Mouse (Mus musculus) layer of hippocampus, adult 9-11 months (tissue): Measurements from ENCODE around the gene Kcnq2.

ENCODE experiments used
- DNase-seq: peaks from one replicate; pipeline ENCODE4 v3.0.0; 2022

Kcnq2 gene

DNA sequence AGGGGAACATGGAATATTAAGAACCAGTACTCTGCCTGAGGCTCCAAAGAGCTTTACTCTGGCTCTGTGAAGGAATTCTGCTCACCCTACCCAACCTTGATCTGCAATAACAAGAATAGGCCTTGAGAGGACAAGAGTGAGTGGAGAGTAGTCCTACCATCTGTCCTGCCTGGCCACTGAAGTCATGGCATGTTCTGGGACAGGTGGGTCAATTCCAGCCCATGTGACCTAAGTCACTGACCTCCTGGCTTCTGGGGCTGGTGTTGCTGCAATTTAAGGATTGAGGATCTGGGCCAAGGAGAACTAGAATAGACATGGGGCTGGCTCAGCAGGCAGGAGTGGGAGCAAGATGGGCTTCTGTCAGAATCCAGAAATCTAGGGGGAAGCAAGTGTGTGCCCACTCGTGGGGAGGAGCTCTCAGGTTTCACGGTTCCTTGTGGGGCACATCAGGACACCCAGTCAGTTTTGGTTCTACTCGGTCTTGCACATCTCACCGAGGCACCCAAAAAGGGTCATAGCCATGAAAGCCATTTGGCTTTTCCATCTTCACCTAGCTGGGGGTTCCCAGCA is 12.0 kb upstream of the Kcnq2 start:
- DNase-seq, result no peak

DNA sequence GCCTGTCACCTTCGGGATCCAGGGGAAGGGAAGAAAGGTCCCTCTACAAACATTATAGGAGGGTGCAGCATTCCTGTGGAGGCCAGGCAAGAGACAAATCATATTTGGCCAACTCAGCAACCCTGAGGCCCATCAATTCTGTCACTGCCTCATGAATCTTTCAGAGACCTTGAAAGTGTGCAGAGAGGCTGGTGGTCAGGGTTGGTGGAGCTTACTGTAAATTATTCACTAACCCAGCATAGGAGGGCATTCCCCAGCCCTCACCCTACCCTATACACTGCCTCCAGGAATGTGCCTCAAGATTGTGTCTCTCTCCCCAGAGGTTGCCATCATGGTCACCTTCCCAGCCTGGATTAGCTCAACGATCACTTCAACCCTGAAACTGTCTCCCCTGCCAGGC is 9.6 kb upstream of the Kcnq2 start:
- no peak for DNase-seq

DNA sequence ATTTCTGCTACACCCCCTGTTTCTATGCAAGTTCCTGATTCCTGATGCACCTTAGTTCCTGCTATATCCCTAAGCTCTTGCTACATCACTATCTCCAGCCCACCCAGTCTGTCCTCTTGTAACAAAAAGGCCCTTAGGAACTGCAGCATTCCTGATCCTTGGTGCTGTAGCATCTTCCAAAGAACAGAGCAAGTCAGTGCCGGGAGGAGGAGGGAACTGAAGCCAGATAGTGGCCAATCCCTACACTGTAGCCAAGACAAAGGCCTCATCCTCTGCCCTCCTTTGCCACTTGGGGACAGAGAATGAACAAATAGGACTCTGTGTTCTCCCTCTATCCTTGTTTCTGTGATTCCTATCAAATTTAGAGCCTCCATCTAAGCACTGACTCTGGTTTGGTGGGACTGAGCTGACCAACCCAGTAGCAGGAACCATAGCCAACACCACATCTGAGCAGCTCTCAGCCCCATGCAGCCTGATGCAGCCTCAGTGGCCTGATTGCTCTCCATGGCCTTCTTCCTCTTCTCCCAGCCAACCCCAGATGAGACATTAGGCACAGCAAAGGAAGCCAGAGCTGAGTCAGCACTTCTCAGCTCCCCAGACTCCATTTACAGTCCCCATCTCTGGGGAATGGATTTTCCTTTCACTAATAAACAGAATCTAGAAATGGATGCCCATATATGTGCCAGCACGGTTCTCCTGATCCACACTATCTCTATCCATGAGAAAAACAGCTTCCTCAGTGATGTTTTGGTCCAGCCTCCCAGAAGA is 8.6 kb upstream of the Kcnq2 start:
- no peak for DNase-seq

DNA sequence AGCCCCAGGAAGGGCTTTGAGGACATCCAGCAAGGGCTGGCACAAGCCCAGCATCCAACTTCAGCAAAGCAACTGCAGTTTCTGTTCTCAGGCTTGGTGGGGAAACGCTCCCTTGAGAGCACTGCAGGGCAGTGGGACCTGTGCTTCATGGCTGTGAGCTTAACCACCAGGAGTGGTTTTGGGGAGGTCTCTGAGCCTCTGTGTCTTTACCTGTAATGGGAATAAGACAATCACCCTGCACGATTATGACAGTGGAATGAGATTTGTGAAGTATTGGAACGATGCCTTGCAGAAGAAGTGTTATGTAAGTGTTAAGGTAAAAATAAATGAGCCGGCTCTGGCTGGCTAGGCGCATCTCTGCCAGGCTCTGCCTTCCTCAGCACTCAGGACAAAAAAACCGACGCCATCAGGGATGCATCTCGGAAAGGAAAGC is 7.6 kb upstream of the Kcnq2 start:
- no peak for DNase-seq

DNA sequence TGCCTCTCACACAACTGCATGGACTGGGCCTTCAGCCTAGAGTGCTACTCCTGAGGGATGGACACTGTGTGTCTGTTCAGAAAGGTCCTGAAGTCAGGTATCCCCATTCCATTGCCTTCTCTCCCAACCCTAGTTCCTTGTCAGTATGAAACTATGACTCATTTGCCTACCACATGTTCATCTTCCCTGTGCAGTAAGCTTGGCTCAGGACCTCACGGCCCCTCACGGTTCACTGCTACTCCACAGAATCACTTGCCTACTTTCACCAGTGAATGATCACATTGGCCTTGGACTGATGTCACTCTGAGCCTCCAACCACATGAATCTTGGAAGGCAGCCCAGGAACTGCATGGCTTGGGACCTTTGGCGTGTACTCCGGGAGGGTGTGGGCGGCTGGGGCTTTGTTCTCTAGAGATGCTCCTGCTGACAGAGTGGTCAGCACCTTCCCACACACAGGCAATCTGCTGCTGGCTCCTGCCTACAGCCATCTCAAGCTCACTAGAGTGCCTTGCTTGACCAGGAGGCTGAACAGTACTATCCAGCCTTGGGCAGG is 4.6 kb upstream of the Kcnq2 start:
- DNase-seq, result no peak

DNA sequence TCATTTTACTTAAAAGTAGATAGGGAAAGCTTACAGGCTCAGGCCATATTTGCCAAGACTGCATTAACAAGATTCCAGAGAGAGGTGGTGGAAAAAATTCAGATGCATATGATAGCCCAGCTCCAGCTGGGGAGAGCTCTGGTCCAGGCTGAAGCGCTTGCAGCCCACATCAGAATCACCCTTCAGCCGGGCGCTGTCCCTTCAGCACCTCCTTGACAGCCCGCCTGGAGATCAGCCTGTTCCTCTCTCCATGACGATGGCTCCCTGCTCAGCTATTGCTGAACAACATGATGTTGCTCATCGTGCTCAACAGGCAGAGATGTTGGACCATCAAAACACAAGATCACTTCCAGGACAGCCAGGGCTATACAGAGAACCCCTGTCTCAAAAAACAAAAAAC is 1.8 kb upstream of the Kcnq2 start:
- no peak for DNase-seq

DNA sequence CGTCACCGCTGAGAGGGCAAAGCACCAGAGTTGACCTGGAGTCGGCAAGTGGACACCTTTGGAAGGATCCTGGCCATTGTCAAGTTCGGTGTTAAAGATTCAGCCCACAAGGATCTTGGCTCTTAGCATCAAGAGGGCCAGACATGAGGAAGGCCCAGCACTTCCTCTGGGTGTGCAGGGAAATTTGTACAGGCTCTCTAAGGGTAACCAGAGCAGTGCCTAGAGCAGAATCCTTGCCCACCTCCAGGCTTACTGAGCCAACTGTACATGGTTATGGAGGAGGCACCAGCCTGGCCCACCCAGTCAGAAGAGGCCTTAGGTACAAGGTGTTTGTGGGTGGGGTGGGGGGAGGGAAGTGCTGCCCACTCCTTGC is 332 bp upstream of the Kcnq2 start:
- no peak for DNase-seq

DNA sequence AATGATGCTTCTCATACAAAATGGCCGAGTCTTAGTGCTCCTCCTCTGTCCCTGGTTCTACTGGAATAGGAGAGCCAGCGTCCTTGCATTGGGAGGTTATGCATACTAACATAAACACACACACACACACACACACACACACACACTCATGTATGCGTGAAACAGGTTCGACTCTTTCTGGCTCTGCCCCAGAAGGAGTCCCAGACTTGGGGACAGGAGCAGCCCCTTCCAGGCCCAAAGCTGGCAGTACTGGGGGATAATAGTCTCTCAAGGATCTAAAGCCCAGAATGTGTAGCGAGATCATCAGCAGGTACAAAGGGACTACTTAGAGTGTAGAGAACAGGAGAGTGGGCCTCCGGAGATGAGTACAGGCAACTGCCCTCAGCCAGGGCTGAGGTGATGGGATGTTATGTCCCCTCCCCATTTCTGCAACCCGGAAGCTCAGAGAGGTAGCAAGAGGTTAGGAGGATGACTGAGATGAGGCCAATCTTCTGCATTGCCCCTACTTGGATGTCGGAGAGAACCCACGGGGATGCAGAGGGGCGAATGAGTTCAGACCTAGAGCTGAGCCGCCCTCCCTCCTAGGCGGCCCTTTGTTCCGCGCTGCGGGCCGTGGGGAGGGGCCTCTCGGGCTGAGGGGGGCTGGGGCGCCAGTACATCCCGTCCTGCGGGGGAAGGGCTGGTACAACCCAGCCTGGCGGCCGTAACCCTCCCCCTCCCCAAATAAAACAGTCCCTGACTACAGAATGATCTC is 1.1 kb downstream of the Kcnq2 start:
- no peak for DNase-seq

DNA sequence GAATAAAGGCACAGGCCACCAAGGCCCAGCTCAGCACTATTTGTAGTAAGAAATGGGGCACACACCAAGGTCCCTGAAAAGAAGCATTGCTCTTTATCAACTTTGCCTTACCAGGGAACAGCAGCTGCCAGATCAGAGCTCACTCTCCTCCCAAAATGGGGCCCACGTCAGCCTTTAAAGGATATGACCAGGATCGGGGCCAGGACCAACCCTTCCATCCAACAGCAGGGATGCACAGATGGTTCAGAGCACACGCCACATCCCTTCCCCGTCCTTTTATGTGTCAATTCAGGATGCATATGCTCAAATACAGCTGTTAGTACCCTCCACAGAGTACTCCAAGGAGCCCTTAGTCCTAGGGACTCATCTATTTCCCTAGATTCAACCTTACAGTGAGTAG is 4.9 kb downstream of the Kcnq2 start:
- DNase-seq, result peak; percentile 62

DNA sequence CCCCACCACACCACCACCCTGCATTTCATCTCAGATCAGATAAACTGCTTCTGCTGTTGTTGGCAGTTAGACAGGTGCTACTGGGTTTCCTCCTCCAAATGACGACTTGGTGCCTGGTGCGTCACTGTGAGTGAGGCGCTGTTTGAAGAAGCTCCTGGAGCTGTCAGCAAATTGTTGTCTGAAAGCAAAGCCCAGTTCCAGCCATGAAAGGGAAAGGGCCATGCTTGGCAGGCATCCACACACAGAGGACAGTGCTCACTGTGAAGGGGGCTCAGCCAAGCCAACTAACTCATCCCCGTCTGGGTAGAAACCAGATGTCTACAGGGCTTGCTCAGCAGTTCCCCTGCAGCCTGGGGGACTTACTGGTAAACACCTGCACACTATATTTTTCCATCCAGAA is 6.1 kb downstream of the Kcnq2 start:
- no peak for DNase-seq

DNA sequence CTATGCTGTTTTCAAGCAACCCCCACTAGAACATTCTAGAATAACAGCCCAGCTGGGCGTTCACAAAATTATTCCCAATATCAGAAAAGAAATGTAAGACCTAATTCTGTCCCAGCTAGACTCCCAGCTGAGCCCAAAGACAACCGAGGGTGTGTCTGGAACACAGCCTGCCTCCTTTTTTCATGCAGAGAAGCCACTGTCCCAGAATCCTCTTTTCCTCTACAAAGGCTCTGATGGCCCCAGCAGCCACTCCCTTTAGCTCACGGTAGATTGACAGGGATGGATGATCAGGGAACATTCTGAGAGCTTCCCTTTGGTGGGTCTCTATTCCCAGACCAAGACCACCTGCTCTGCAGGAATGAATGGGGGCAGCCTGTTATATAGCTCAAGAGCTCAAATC is 7.3 kb downstream of the Kcnq2 start:
- no peak for DNase-seq

DNA sequence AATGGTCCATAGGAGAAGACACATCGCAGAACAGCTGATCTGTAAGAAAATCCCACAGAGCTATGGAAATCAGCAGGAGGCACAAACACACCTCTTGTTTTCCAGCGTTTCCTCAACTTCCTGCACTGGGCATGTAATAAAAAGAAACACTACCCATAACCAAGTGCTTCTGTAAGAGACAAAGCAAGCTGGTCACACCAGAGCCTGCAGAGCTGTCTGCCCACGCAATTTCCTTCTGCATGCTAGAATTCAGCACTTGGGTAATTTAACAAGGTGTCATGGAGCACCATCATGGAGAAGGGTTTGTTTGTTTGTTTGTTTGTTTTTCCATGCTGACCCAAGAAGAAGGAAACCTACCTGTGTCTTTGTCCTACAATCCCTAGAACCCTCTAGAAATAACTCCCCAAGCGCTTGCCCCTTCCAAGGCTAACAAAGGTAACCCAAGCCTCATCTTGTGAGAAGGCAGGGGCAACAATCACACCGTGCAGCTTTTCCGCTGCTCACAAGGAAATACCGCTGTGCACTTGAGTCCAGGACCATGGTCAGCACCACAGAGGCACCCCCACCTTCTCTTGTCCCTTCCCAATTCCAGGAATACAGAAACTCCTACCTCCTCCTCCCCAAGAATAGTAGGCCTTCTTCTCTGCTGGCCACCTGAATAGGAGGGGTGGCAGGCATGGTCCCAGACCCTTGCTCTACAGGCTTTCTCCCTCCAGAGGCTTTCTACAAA is 9.2 kb downstream of the Kcnq2 start:
- no peak for DNase-seq

DNA sequence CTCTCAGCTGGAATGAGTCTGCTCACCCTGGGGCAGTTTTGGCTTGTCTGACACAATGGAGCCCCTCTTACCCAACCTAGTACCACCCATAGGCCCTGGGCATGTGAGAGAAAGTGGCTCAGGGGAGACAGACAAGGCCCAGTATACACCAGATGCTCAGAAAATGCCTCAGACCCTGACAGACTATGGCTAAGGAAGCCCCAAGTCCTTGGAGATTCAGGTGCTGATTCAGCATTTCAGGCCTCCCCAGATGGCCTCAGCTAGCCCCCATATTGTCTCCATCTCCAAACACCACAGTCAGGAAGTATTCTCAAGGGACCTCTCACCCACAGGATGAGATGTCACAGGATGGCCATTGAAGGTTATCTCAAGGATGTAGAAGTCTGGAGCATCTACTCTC is 12.5 kb downstream of the Kcnq2 start:
- DNase-seq, result no peak

DNA sequence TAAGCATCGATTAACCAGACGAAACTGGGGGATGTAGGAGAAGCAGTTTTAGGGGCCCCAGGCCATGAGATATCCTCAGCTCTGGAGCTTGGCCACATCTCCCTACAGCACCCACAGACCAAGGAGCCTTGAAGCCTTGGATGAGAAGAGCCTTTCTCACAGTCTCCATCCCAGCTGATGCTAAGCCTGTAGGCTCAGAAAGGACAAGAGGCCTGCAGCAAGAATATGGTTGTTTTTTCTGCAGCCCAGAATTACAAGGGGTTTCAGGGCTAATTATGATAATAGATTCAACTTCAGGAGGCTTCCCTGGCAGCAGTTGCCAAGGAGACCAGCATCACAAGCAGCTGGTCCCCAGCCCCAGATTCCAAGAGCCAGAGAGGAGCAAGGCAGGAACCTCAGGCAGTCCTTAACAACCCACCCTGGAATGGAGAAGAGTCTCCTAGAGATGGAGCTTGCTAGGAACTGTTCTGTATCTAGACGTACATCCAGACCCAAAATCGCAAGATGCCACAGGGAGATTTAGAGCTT is 14.1 kb downstream of the Kcnq2 start:
- peak; percentile 68 for DNase-seq

DNA sequence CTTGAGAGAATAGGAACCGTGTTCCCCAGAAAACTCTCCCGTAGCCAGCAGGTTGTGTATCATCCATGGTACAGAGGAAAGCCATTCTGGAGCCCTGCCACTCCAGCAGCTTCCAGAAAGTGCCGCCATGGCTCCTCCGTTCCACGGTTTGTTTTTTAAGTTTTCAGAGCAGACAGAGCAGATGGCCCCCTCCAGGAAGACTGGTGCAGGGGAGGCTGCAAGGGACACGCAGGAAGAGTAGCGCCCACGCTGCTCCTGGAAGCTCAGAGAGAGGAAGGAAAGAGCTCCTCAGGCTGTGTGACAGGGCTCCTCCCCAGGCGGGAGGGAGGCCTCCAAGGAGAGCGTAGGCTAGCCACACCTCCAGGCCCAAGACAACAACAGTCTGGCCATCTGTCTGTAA is 15.1 kb downstream of the Kcnq2 start:
- DNase-seq, result peak; percentile 92

DNA sequence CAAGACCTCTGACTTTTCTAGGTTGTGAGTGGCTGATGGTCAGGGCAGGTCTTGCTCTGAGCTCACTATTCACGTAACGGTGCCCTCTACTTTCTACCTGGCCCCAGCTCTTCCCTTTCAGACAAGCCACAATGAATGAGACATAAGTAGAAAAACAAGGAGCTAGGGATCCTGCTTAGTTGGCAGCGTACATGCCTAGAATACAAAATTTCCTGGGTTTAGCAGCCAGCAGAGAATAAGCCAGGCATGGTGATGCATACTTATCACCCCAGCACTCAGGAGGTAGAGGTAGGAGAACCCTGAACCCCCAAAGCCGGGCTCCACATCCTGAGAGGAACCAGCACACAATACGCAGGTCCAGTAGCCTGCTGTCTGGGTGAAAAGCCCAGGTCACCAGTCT is 18.7 kb downstream of the Kcnq2 start:
- DNase-seq, result no peak

DNA sequence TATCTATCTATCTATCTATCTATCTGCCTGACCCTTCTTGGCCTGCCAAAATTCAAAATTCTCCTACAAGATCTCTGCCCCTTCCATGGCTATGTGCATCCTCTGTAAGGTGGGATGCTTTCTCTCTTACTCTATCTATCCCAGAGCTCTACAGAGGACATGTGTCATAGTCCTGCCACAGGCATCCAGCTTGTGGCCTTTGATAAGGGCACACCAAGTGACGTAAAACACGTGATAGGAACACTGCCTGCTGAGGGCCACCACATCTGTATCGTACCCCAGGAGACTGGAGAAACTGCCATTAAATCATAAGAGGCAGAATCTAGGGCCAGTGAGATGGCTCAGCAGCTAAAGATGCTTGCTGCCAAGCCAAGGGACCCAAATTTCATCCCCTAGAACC is 19.7 kb downstream of the Kcnq2 start:
- no peak for DNase-seq

DNA sequence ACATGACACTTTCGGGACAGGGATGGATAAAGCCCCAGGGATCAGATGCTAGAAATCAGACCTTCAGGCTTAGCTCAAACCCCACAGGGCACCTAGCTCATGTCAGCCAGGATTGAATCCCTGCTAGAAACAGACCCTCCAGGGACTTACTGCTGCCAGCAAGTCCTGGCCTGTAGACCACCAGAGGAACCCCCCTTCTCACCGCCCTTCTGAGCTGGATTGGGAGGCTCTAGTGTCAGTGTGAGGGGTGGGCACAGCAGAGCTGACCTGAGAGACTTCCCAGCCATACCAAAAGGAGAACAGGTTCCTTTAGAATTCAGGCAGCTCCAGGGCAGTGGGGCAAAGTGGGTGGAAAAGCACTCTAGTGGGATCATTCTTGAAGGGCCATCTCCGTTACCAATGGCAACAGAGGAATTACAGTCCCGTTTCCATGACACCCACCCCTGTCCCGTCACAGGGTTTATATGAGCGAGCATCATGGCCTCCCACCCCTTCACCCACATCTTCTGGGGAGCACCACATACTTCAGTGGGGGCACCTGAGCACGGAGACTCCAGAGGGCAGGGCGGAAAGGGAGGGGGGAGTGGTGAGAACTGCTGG is 21.2 kb downstream of the Kcnq2 start:
- no peak for DNase-seq

DNA sequence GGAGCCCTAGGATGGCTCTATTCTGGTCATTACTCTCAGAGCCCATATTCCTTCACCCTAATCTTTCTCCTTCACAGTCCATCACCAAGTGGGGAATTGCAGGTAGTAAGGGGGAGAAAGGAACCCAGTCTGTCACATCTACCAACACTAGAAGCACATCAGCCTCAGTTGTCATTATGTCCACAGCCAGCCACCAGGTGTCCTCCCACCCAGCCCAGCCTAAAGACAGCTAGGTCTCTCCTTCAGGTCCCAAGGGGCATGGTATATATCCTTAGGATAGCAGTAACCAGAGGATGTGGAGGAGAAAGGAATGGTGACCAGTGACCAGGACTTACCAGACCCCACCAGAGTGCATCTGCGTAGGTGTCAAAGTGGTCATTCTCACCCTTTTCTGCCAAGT is 23.4 kb downstream of the Kcnq2 start:
- DNase-seq, result no peak

DNA sequence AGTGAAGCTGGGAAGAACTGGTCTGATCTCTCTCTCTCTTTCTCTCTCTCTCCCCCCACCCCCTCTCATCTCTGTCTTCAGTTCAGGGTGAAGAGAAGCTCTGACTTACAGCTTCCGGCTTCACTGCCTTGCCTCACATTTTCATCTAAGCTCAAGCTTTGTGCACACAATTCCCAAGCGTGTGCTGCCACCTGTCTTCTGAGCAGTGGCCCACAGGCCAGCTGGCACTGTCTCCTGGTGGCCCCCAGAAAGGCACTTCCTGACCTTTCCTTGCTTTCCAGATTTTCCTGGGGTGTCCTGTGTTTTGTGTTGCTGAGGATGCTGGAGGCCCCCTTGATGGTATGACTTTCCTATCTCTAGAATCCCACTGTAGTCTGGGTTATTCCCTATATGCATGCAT is 31.0 kb downstream of the Kcnq2 start:
- no peak for DNase-seq

DNA sequence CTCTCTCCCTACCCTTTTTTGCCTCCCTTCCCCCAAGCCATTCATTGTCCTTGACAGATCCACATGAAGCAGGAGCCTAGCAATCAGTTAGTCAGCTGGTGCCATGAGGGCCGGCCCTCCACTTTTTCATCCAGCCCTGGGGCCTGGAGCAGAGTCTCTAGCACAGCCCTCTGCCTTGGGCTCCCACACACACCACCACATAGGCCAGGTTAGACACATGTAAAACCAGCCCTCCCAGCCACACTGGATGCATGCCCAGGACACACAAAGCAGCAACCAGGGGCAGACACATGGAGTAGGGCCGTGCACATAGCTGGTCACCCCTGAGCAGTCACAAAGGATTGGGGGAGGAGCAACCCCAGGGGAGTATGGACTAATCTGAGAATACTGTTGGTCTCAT is 32.9 kb downstream of the Kcnq2 start:
- no peak for DNase-seq

DNA sequence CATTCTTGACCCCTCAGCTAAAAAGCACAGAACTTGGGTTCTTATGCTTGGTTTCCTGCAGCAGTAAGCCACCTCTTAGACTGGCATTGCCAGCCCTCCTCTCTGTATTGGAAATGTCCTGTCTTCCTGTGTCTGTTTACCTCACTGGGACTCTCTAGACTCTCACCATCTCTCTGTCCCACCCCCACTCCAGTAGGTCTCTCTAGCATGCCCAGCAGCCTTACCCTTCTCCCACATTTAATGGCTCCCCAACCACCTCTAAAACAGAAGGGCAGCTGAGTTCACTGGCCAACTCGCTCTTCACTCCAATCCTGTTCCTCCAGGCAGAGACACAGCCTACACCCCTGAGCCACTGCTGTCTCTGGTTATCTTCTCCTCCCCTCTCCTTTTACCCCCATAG is 33.5 kb downstream of the Kcnq2 start:
- DNase-seq, result no peak

DNA sequence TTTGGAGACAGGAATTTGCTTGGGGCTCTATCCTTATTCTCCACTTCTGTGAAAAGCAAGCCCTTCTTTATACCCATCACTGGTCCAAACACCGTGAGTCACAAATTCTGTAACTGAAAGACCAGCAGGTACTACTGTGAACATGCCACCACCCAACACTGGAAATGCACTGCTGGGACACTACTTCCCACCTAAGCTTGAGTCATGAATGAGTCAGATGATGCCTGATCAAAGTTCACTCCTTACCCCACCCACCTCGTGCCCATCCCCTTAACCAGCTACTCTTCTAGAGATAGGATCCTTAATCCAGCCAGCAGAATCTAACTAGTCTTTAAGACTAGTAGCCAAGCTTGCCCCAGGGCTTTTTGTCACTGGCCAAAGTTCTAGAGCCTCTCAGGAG is 35.0 kb downstream of the Kcnq2 start:
- DNase-seq, result no peak
